Mouse (Mus musculus) hindbrain, embryonic 14.5 days (tissue): ENCODE results near the gene Frrs1l. TPM values are rescaled to one million over a fixed set of nuclear protein-coding genes. Genes with fewer than 3 reads are reported as not detected.

Source experiments
- ATAC-seq: fragments of 200-750 bp; cut with Nextera tagmentation; 2 replicates; pipeline ENCODE4 v1.8.0; 2017; ENCODE audit warnings: moderate number of reproducible peaks, mild to moderate bottlenecking, moderate TSS enrichment, moderate library complexity; ENCODE audit not compliant: low FRiP score
- DNase-seq: peaks from one replicate; pipeline ENCODE4 v3.0.0-alpha.2; 2015; ENCODE audit warnings: low spot score
- H3K27ac ChIP-seq: fragments of 300-500 bp; sonication (generic); 2 replicates; pipeline ENCODE4 v1.5.1; 2014; ENCODE audit warnings: mild to moderate bottlenecking, moderate library complexity
- H3K27me3 ChIP-seq: fragments of 300-500 bp; sonication (generic); 2 replicates; pipeline ENCODE4 v1.6.1; 2014; ENCODE audit warnings: mild to moderate bottlenecking, low read length, mixed read lengths; ENCODE audit not compliant: control insufficient read depth, insufficient read depth
- H3K36me3 ChIP-seq: fragments of 300-500 bp; sonication (generic); replicated peaks from 2 replicates; pipeline ENCODE4 v1.6.1; 2014; ENCODE audit not compliant: control insufficient read depth, insufficient read depth
- H3K4me1 ChIP-seq: fragments of 300-500 bp; sonication (generic); replicated peaks from 2 replicates; pipeline ENCODE4 v1.6.1; 2014; ENCODE audit warnings: antibody characterized with exemption, low read length, mixed read lengths; ENCODE audit not compliant: control insufficient read depth, insufficient read depth
- H3K4me2 ChIP-seq: fragments of 300-500 bp; sonication (generic); replicated peaks from 2 replicates; pipeline ENCODE4 v1.6.1; 2014; ENCODE audit warnings: mild to moderate bottlenecking, moderate library complexity
- H3K4me3 ChIP-seq: fragments of 300-500 bp; sonication (generic); replicated peaks from 2 replicates; pipeline ENCODE4 v1.5.1; 2014; ENCODE audit warnings: mild to moderate bottlenecking, low read length
- H3K9ac ChIP-seq: fragments of 300-500 bp; sonication (generic); 2 replicates; pipeline ENCODE4 v1.6.1; 2014
- H3K9me3 ChIP-seq: fragments of 300-500 bp; sonication (generic); 2 replicates; pipeline ENCODE4 v1.6.1; 2016; ENCODE audit warnings: low read length; ENCODE audit not compliant: control insufficient read depth
- WGBS: fragments of 180-500 bp; shearing (Covaris S2); extraction: QIAGEN DNeasy Blood & Tissue Kit; methylation state at CpG from one replicate; pipeline ENCODE4 v1.1.7; 2014; 5-methylcytosine and 5-hydroxymethylcytosine counted together
- polyA plus RNA-seq: library from polyadenylated mRNA; unstranded; fragments of >200 nt; fragmentation: Nextera tagmentation; extraction: Ambion mirVana; gene quantifications from 2 replicates; pipeline ENCODE4 v1.2.1, GENCODE M21; 2014

The Frrs1l gene
- polyA plus RNA-seq, 1 experiment from 2014 or later: 34.2 TPM

DNA sequence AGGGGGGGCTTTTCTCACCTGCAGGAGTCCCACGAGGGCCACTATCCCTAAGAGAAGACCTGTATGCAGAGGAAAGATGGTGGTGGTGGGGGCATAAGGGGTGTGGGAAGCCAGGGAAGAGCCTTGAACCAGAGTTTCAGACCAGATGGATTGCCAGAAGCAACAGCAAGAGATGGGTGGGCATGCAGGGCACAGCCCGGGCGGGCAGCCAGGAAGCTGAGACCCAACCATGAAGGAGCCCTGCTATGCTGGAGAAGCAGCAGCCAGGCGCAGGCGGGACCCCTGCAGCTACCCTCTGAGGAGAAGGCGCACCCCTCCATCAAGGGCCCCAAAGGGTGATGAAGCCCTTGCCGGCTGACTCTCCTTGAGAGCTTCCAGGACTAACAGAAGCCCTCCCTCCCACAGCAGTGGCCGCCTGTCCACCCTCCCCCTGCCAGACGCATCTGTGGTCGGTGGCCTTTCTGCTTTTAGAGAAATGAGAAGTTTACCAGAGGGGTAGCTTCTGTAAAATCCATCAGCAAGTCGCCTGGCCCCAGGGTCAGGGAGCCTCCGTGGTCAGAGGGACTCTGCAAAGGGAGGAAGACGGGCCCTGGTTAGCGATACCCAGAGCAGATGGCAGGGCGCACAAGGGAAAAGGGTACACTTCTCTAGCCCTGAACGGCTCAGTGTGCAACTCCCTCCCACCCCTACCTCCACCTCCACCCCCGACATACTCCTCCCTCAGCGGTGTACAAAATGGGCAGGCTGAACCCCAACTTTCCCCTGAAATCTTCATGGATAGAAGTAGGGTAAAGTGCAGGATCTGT, 26.4 kb upstream of the Frrs1l start:
- Histone ChIP-seq H3K27me3 (no peaks in the 10 kb centered on the region), H3K36me3 (no peaks in the 10 kb centered on the region), H3K9ac (no peak overlapping the region), H3K4me3 (no peak overlapping the region), H3K27ac (no peak overlapping the region), H3K9me3 (no peaks in the 10 kb centered on the region), H3K4me2 (no peak overlapping the region), H3K4me1 (no peaks in the 10 kb centered on the region)
- DNase-seq (no peak), ATAC-seq (no peak)
- 52% methylated on average over 18 of the region's 18 CpGs for WGBS

DNA sequence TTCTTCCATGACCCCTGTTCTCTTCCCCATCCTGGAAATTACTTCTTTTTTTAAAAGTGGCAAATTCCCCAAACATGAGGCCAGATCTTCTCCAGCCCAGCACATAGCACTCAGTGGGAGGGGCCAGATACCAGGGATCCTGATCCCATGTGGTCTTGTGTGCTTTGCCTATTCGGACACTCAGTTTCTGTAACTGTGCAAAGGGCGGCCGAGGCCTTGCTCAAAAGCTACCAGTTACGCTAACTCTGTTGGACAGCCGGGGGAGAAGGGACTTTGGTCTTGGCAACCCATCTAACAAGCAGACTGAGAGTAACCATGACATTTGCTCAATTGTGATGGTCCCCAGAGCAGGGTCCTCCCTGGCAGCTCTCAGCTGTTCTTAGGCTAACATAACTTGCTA, 24.8 kb upstream of the Frrs1l start:
- no peak overlapping the region for H3K4me3 ChIP-seq
- H3K27me3 ChIP-seq: no peaks in the 10 kb centered on the region

GRCm38 (mm10) chr4:57011454-57012046, 21.4 kb upstream of the Frrs1l start:
- no peak overlapping the region for H3K4me3 ChIP-seq
- 79% methylated on average over 8 of the region's 8 CpGs for WGBS
- H3K9ac ChIP-seq: no peak overlapping the region
- ATAC-seq (no peak), DNase-seq (no peak)
- no peaks in the 10 kb centered on the region for H3K9me3 ChIP-seq
- no peak overlapping the region for H3K27ac ChIP-seq
- no peak overlapping the region for H3K4me2 ChIP-seq
- no peaks in the 10 kb centered on the region for H3K27me3 ChIP-seq
- 0 out of 2 replicates have a peak, but pooled peaks cover 5% of the 10 kb centered on the region for H3K36me3 ChIP-seq
- peaks cover 3% of the 10 kb centered on the region; the same call in 1 of the 2 replicates for H3K4me1 ChIP-seq

More for the DNA sequence above, 24.8 kb upstream of the Frrs1l start:
- Histone ChIP-seq H3K27ac (no peak overlapping the region), H3K4me2 (no peak overlapping the region), H3K9me3 (no peaks in the 10 kb centered on the region), H3K9ac (no peak overlapping the region), H3K4me1 (peaks cover 3% of the 10 kb centered on the region; the same call in 1 of the 2 replicates), H3K36me3 (no peaks in the 10 kb centered on the region)
- DNase-seq: no peak
- ATAC-seq: no peak
- 86% methylated on average over 5 of the region's 5 CpGs for WGBS

- no peak overlapping the region for H3K4me3 ChIP-seq
- no peaks in the 10 kb centered on the region for H3K27me3 ChIP-seq
- 0 out of 2 replicates have a peak, but pooled peaks cover 5% of the 10 kb centered on the region for H3K36me3 ChIP-seq
- no peak overlapping the region for H3K4me2 ChIP-seq
- no peak overlapping the region for H3K27ac ChIP-seq
- no peaks in the 10 kb centered on the region for H3K9me3 ChIP-seq
- H3K9ac ChIP-seq: no peak overlapping the region
- DNase-seq (no peak), ATAC-seq (no peak)
- 19% methylated on average over 6 of the region's 6 CpGs for WGBS
- peaks cover 3% of the 10 kb centered on the region; the same call in 1 of the 2 replicates for H3K4me1 ChIP-seq
Observed at GRCm38 (mm10) chr4:57010919-57011318, 20.7 kb upstream of the Frrs1l start.

- H3K9ac ChIP-seq: no peak overlapping the region
Observed at GRCm38 (mm10) chr4:57010425-57010824, 20.2 kb upstream of the Frrs1l start.

GRCm38 (mm10) chr4:57007717-57008116, 17.5 kb upstream of the Frrs1l start:
- Histone ChIP-seq H3K4me2 (no peak overlapping the region), H3K9me3 (no peaks in the 10 kb centered on the region), H3K36me3 (0 out of 2 replicates have a peak, but pooled peaks cover 5% of the 10 kb centered on the region), H3K27me3 (no peaks in the 10 kb centered on the region), H3K9ac (no peak overlapping the region), H3K27ac (no peak overlapping the region), H3K4me3 (no peak overlapping the region), H3K4me1 (peaks cover 3% of the 10 kb centered on the region; the same call in 1 of the 2 replicates)
- DNase-seq: no peak
- WGBS: 87% methylated on average over 9 of the region's 9 CpGs
- ATAC-seq: no peak

More at GRCm38 (mm10) chr4:57010425-57010824, 20.2 kb upstream of the Frrs1l start:
- Histone ChIP-seq H3K27ac (no peak overlapping the region), H3K4me3 (no peak overlapping the region), H3K36me3 (0 out of 2 replicates have a peak, but pooled peaks cover 5% of the 10 kb centered on the region), H3K4me1 (peaks cover 3% of the 10 kb centered on the region; the same call in 1 of the 2 replicates), H3K4me2 (no peak overlapping the region), H3K9me3 (no peaks in the 10 kb centered on the region), H3K27me3 (no peaks in the 10 kb centered on the region)
- DNase-seq: no peak
- ATAC-seq: no peak
- 45% methylated on average over 5 of the region's 5 CpGs for WGBS

DNA sequence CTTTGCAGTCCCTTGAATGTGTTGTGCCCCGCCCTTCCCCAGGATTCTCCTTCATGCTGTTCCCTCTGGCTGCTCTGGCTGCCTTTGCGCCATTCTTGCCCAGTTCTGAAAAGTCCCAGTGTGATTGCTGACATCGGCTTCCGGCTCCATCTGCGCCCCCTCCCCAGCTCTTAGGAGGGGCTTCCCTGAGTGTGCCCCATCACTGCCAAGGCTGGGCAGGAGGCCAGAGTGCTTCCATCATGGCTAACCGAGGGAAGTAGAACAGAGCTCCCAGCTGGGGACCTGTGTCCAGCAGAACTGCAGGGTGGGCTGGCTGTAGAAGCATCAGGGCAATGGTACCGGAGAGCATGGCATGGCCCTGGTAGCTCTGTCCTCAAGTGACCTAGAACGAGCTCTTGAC, 14.8 kb upstream of the Frrs1l start:
- H3K4me3 ChIP-seq: no peak overlapping the region
- 61% methylated on average over 8 of the region's 8 CpGs for WGBS
- ATAC-seq (peak; percentile 72), DNase-seq (peak; percentile 57)
- H3K36me3 ChIP-seq: 0 out of 2 replicates have a peak, but pooled peaks cover 5% of the 10 kb centered on the region
- no peaks in the 10 kb centered on the region for H3K4me1 ChIP-seq
- no peaks in the 10 kb centered on the region for H3K9me3 ChIP-seq
- H3K9ac ChIP-seq: 0 out of 2 replicates have a peak overlapping the region, but pooled peaks have one; percentile 8
- no peak overlapping the region for H3K27ac ChIP-seq
- no peak overlapping the region for H3K4me2 ChIP-seq
- H3K27me3 ChIP-seq: no peaks in the 10 kb centered on the region

GRCm38 (mm10) chr4:57003886-57004285, 13.7 kb upstream of the Frrs1l start:
- no peak overlapping the region for H3K9ac ChIP-seq
- 0 out of 2 replicates have a peak, but pooled peaks cover 5% of the 10 kb centered on the region for H3K36me3 ChIP-seq
- H3K4me1 ChIP-seq: no peaks in the 10 kb centered on the region
- H3K27ac ChIP-seq: no peak overlapping the region
- H3K9me3 ChIP-seq: no peaks in the 10 kb centered on the region
- DNase-seq: no peak
- WGBS: 83% methylated on average over 8 of the region's 8 CpGs
- H3K4me3 ChIP-seq: no peak overlapping the region
- H3K27me3 ChIP-seq: no peaks in the 10 kb centered on the region
- H3K4me2 ChIP-seq: no peak overlapping the region
- ATAC-seq: no peak

- peak; percentile 39; the same call in 1 of the 2 replicates for ATAC-seq
- DNase-seq: no peak
- 42% methylated on average over 3 of the region's 3 CpGs for WGBS
- Histone ChIP-seq H3K9me3 (no peaks in the 10 kb centered on the region), H3K27ac (no peak overlapping the region), H3K4me3 (no peak overlapping the region), H3K4me1 (no peaks in the 10 kb centered on the region), H3K36me3 (0 out of 2 replicates have a peak, but pooled peaks cover 5% of the 10 kb centered on the region), H3K27me3 (no peaks in the 10 kb centered on the region), H3K4me2 (no peak overlapping the region), H3K9ac (no peak overlapping the region)
Observed at GRCm38 (mm10) chr4:57002751-57003150, 12.6 kb upstream of the Frrs1l start.
